Mouse (Mus musculus): ENCODE results near the gene Rgl2.

The Rgl2 gene

GRCm38 (mm10) chr17:33908331-33909076, 20.8 kb upstream of the Rgl2 start:
- no peak for DNase-seq (ENCODE audit: low read depth)

GRCm38 (mm10) chr17:33909077-33909868, 20.1 kb upstream of the Rgl2 start, which contains the start of gene Daxx:
Daxx (plus strand) TSS chr17:33909414.
- DNase-seq (ENCODE audit: low read depth) = peak; percentile 97

- DNase-seq (ENCODE audit: low read depth) = no peak
Observed at GRCm38 (mm10) chr17:33909869-33910250, 19.5 kb upstream of the Rgl2 start.

- DNase-seq (ENCODE audit: low read depth) = no peak
Observed at GRCm38 (mm10) chr17:33910346-33911051, 18.8 kb upstream of the Rgl2 start.

GRCm38 (mm10) chr17:33911052-33911812, 18.1 kb upstream of the Rgl2 start:
- DNase-seq (ENCODE audit: low read depth) = no peak

- no peak for DNase-seq (ENCODE audit: low read depth)
Observed at GRCm38 (mm10) chr17:33911813-33912414, 17.4 kb upstream of the Rgl2 start.

GRCm38 (mm10) chr17:33913264-33913663, 16.1 kb upstream of the Rgl2 start:
- no peak for DNase-seq (ENCODE audit: low read depth)

- no peak for DNase-seq (ENCODE audit: low read depth)
Observed at GRCm38 (mm10) chr17:33913905-33914304, 15.4 kb upstream of the Rgl2 start.

GRCm38 (mm10) chr17:33914969-33915391, 14.4 kb upstream of the Rgl2 start:
- DNase-seq (ENCODE audit: low read depth) = no peak

- DNase-seq (ENCODE audit: low read depth) = peak; percentile 98
Observed at GRCm38 (mm10) chr17:33915671-33916250, 13.6 kb upstream of the Rgl2 start, which contains the start of the genes Tapbp and Zbtb22. Tapbp (plus strand) TSS chr17:33915899. Zbtb22 (plus strand) TSS chr17:33915904.

- no peak for DNase-seq (ENCODE audit: low read depth)
Observed at GRCm38 (mm10) chr17:33916294-33916693, 13.0 kb upstream of the Rgl2 start.

- no peak for DNase-seq (ENCODE audit: low read depth)
Observed at GRCm38 (mm10) chr17:33916847-33917655, 12.3 kb upstream of the Rgl2 start.

- DNase-seq (ENCODE audit: low read depth) = no peak
Observed at GRCm38 (mm10) chr17:33917656-33918292, 11.6 kb upstream of the Rgl2 start.

GRCm38 (mm10) chr17:33918293-33919203, 10.8 kb upstream of the Rgl2 start:
- DNase-seq (ENCODE audit: low read depth) = no peak

- peak; percentile 78 for DNase-seq (ENCODE audit: low read depth)
Observed at GRCm38 (mm10) chr17:33919351-33920281, 9.7 kb upstream of the Rgl2 start.

GRCm38 (mm10) chr17:33920282-33921097, 8.9 kb upstream of the Rgl2 start:
- peak; percentile 64 for DNase-seq (ENCODE audit: low read depth)
